Mouse (Mus musculus) CH12.LX (cell line): ENCODE results near the gene Fbxw4. TPM values are rescaled to one million over a fixed set of nuclear protein-coding genes. Genes with fewer than 3 reads are reported as not detected.

ENCODE experiments used
- DNase-seq: peaks from one replicate; pipeline ENCODE4 v3.0.0-alpha.2; 2013; ENCODE audit errors: extremely low read depth
- H3K27ac ChIP-seq: 2 replicates; pipeline ENCODE4 v1.5.1; 2012; ENCODE audit warnings: low read depth, mild to moderate bottlenecking, control low read depth, moderate library complexity; ENCODE audit not compliant: insufficient read depth
- H3K27me3 ChIP-seq: replicated peaks from 2 replicates; pipeline ENCODE3; 2012; ENCODE audit warnings: inconsistent platforms
- H3K36me3 ChIP-seq, 2 experiments: replicated peaks in 1 of 2; 2 replicates each; pipeline versions ENCODE3 to v1.6.1; 2012; ENCODE audit warnings: inconsistent platforms in 1 of 2, low read length in 1 of 2, mild to moderate bottlenecking in 1 of 2, mixed read lengths in 1 of 2, moderate library complexity in 1 of 2; ENCODE audit not compliant: control insufficient read depth in 1 of 2, insufficient read depth in 1 of 2
- H3K4me1 ChIP-seq, 2 experiments: 2 replicates each; pipeline ENCODE4 v1.6.1; 2012; ENCODE audit warnings: inconsistent platforms in 1 of 2, moderate library complexity in 1 of 2; ENCODE audit not compliant: insufficient read depth in 2 of 2, control insufficient read depth in 1 of 2
- H3K4me2 ChIP-seq: 2 replicates; pipeline ENCODE4 v1.6.1; 2012; ENCODE audit warnings: low read depth, mild to moderate bottlenecking, control low read depth; ENCODE audit not compliant: poor library complexity, insufficient read depth, severe bottlenecking
- H3K4me3 ChIP-seq, 3 experiments: fragments of 150-350 bp in 1 of 3; sonication (generic) in 1 of 3; replicated peaks in 1 of 3; 2 replicates each; pipeline versions ENCODE3 to v1.5.1; 2011 to 2012; ENCODE audit warnings: low read depth in 2 of 3, low read length in 2 of 3, mild to moderate bottlenecking in 2 of 3, moderate library complexity in 2 of 3, control low read depth in 1 of 3, improper control_type of control experiment in 1 of 3, inconsistent platforms in 1 of 3, mixed read lengths in 1 of 3; ENCODE audit not compliant: poor library complexity in 1 of 3
- H3K79me2 ChIP-seq: replicated peaks from 2 replicates; pipeline ENCODE4 v1.6.1; 2012; ENCODE audit warnings: mild to moderate bottlenecking, moderate library complexity; ENCODE audit not compliant: control insufficient read depth, poor library complexity, insufficient read depth, severe bottlenecking; ENCODE audit errors: extremely low read depth
- H3K9ac ChIP-seq: 2 replicates; pipeline ENCODE4 v1.6.1; 2012; ENCODE audit warnings: low read depth, mild to moderate bottlenecking, control low read depth, moderate library complexity; ENCODE audit not compliant: insufficient read depth
- H3K9me3 ChIP-seq: replicated peaks from 2 replicates; pipeline ENCODE3; 2012; ENCODE audit warnings: low read length, inconsistent platforms, mixed read lengths
- BHLHE40 ChIP-seq: IDR thresholded peaks from 2 replicates; pipeline ENCODE4 v1.6.1; 2011; ENCODE audit warnings: mild to moderate bottlenecking, low read depth, low read length, improper control_type of control experiment
- CHD1 ChIP-seq: IDR thresholded peaks from 2 replicates; pipeline ENCODE4 v1.6.1; 2012; ENCODE audit warnings: low read depth, low read length, improper control_type of control experiment, inconsistent platforms
- CHD2 ChIP-seq: IDR thresholded peaks from 2 replicates; pipeline ENCODE4 v1.6.1; 2011; ENCODE audit warnings: low read length, improper control_type of control experiment
- EP300 ChIP-seq: IDR thresholded peaks from 2 replicates; pipeline ENCODE4 v1.6.1; 2011; ENCODE audit warnings: low read length, improper control_type of control experiment
- IRF4 ChIP-seq: IDR thresholded peaks from 2 replicates; pipeline ENCODE4 v1.6.1; 2014; ENCODE audit warnings: low read depth, mild to moderate bottlenecking, inconsistent platforms, low read length, improper control_type of control experiment
- JUN ChIP-seq: IDR thresholded peaks from 2 replicates; pipeline ENCODE4 v1.6.1; 2011; ENCODE audit warnings: low read depth, mild to moderate bottlenecking, low read length, improper control_type of control experiment, moderate library complexity; ENCODE audit not compliant: insufficient read depth
- JUND ChIP-seq: conservative IDR thresholded peaks from 2 replicates; pipeline ENCODE4 v1.6.1; 2011; ENCODE audit warnings: low read depth, low read length, improper control_type of control experiment
- MEF2A ChIP-seq: IDR thresholded peaks from 2 replicates; pipeline ENCODE4 v1.6.1; 2014; ENCODE audit warnings: low read depth, mild to moderate bottlenecking, inconsistent platforms, low read length, improper control_type of control experiment, borderline replicate concordance
- MXI1 ChIP-seq: IDR thresholded peaks from 2 replicates; pipeline ENCODE4 v1.6.1; 2011; ENCODE audit warnings: mild to moderate bottlenecking, low read depth, low read length, improper control_type of control experiment
- NELFE ChIP-seq: IDR thresholded peaks from 2 replicates; pipeline ENCODE4 v1.6.1; 2011; ENCODE audit warnings: low read depth, low read length, improper control_type of control experiment
- PAX5 ChIP-seq: IDR thresholded peaks from 2 replicates; pipeline ENCODE4 v1.6.1; 2012; ENCODE audit warnings: low read length, inconsistent platforms, mixed read lengths
- POLR2AphosphoS2 ChIP-seq: IDR thresholded peaks from 2 replicates; pipeline ENCODE4 v1.6.1; 2011; ENCODE audit warnings: low read depth, low read length, improper control_type of control experiment
- RCOR1 ChIP-seq: conservative IDR thresholded peaks from 2 replicates; pipeline ENCODE4 v1.6.1; 2012; ENCODE audit warnings: low read depth, mild to moderate bottlenecking, inconsistent platforms, low read length, improper control_type of control experiment
- SIN3A ChIP-seq: IDR thresholded peaks from 2 replicates; pipeline ENCODE4 v1.6.1; 2012; ENCODE audit warnings: low read length, improper control_type of control experiment, inconsistent platforms
- TBP ChIP-seq: conservative IDR thresholded peaks from 2 replicates; pipeline ENCODE4 v1.6.1; 2011; ENCODE audit warnings: low read depth, low read length, improper control_type of control experiment
- USF1 ChIP-seq: IDR thresholded peaks from 2 replicates; pipeline ENCODE4 v1.6.1; 2014; ENCODE audit warnings: low read depth, mild to moderate bottlenecking, inconsistent platforms, low read length, improper control_type of control experiment
- USF2 ChIP-seq: conservative IDR thresholded peaks from 2 replicates; pipeline ENCODE4 v1.6.1; 2011; ENCODE audit warnings: low read depth, low read length, improper control_type of control experiment
- ZC3H11A ChIP-seq: IDR thresholded peaks from 2 replicates; pipeline ENCODE4 v1.6.1; 2012; ENCODE audit warnings: low read depth, mild to moderate bottlenecking, inconsistent platforms, low read length, improper control_type of control experiment
- ZKSCAN1 ChIP-seq: IDR thresholded peaks from 2 replicates; pipeline ENCODE4 v1.6.1; 2012; ENCODE audit warnings: low read depth, inconsistent platforms, low read length, improper control_type of control experiment, borderline replicate concordance
- dilution Hi-C: fragments of 300-500 bp; cut with MboI; formaldehyde crosslinking; loops from 2 replicates; pipeline ENCODE4 v1.14.3; 2020; ENCODE audit warnings: low sequenced_read_pairs; ENCODE audit not compliant: extremely low pct_unique_long_range_greater_than_20kb, extremely low pct_ligation_motif_present
- in situ Hi-C: fragments of 300-500 bp; cut with MboI; formaldehyde crosslinking; loops from 3 replicates; pipeline ENCODE4 v1.14.3; 2019; ENCODE audit warnings: low sequenced_read_pairs, low pct_ligation_motif_present, low pct_unique_long_range_greater_than_20kb, mixed read lengths
- polyA plus RNA-seq: library from polyadenylated mRNA; unstranded; fragments of >175 nt; gene quantifications from 2 replicates; pipeline ENCODE4 v1.2.1, GENCODE M21; 2012; ENCODE audit warnings: low read depth; ENCODE audit not compliant: insufficient read length
- total RNA-seq, 2 experiments: library from RNA; depleted of rRNA; stranded (reverse); fragments of 300-350 nt in 1 of 2; fragments of >200 nt in 1 of 2; gene quantifications; 2 replicates each; pipeline ENCODE4 v1.2.3; 2012 to 2014

The Fbxw4 gene
- total and polyA plus RNA-seq, 3 experiments, result 4.5 to 8.6 (median 7.5) TPM

- H3K79me2 ChIP-seq, result no peaks in the 10 kb centered on the region
- H3K27me3 ChIP-seq, result no peaks in the 10 kb centered on the region
- no peak overlapping the region for H3K27ac ChIP-seq
- no peak overlapping the region for H3K4me3 ChIP-seq
- no peak overlapping the region for H3K9ac ChIP-seq
- no peak for DNase-seq
- H3K4me2 ChIP-seq, result no peak overlapping the region
- peaks cover 0 to 7% of the 10 kb centered on the region in 2 experiments; a peak in 2 of 4 replicates for H3K4me1 ChIP-seq
- no peaks in the 10 kb centered on the region for H3K9me3 ChIP-seq
- no peak for TF ChIP-seq IRF4
- TF ChIP-seq PAX5, result no peak
- no peak for TF ChIP-seq ZC3H11A
- TF ChIP-seq NELFE, result no peak
- TF ChIP-seq SIN3A, result no peak
- no peak for TF ChIP-seq TBP
- TF ChIP-seq POLR2AphosphoS2, result no peak
- TF ChIP-seq CHD2, result no peak
- TF ChIP-seq RCOR1, result no peak
- TF ChIP-seq USF1, result no peak
- peaks cover 0 to 4% of the 10 kb centered on the region in 2 experiments for H3K36me3 ChIP-seq
- dilution Hi-C loops (no loop called here), in situ Hi-C loops (no loop called here)
Observed at GRCm38 (mm10) chr19:45596434-45596833, 63.7 kb downstream of the Fbxw4 start.

GRCm38 (mm10) chr19:45596019-45596418, 64.1 kb downstream of the Fbxw4 start:
- no peak overlapping the region for H3K27ac ChIP-seq
- no peak overlapping the region for H3K4me2 ChIP-seq
- peaks cover 0 to 8% of the 10 kb centered on the region in 2 experiments; a peak in 2 of 4 replicates for H3K4me1 ChIP-seq
- DNase-seq, result no peak
- in situ Hi-C loops, result no loop called here
- peaks cover 0 to 4% of the 10 kb centered on the region in 2 experiments for H3K36me3 ChIP-seq
- H3K9me3 ChIP-seq, result no peaks in the 10 kb centered on the region
- no peak overlapping the region for H3K4me3 ChIP-seq
- H3K9ac ChIP-seq, result no peak overlapping the region
- H3K79me2 ChIP-seq, result no peaks in the 10 kb centered on the region
- no peaks in the 10 kb centered on the region for H3K27me3 ChIP-seq
- dilution Hi-C loops, result no loop called here
- TF ChIP-seq ZC3H11A (no peak), JUND (no peak), SIN3A (no peak), MEF2A (no peak), CHD1 (no peak), BHLHE40 (no peak), EP300 (no peak), ZKSCAN1 (no peak), USF2 (no peak), MXI1 (no peak), JUN (no peak)
- TF ChIP-seq, all 38 proteins: peak for 0
